Mouse (Mus musculus) lung, postnatal 14 days (tissue): ENCODE measurements at regions not wholly inside any gene's neighbourhood (a gene's known extent, or its start where the extent isn't known, plus 50 kb on each side); places are given as distances from the start of the nearest gene placed in this dataset.
"Not testable (repeated sequence)": the region's sequence is repeated elsewhere in the genome, so short reads cannot be mapped to it uniquely, and the experiment has no call there.

ENCODE experiments used
- DNase-seq: peaks from one replicate; pipeline ENCODE4 v3.0.0; 2021

DNA sequence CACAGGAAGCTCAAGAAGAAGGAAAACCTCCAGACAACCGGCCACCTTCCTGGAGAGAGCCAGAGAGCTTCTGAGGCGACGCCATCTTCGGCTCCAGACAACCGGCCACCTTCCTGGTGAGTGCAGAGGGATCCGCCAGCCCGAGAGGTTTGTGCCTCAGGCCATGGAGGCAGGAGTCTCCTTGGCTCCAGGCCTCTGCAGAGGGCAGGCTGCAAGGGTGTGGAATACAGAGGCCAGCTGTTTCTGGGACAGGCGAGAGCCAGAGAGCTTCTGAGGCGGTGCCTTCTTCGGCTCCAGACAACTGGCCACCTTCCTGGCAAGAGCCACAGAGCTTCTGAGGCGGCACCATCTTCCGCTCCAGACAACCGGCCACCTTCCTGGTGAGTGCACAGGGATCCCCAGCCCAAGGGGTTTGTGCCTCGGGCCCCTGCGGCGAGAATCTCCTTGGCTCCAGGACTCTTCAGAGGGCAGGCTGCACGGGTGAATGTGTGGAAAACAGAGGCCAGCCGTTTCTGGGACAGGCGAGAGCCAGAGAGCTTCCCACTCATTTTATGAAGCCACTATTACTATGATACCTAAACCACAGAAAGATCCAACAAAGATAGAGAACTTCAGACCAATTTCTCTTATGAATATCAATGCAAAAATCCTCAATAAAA, 441.4 kb downstream of the Arl6ip6 start:
- DNase-seq, result peak; percentile 1

- DNase-seq, result no peak
Measured at GRCm38 (mm10) chr2:53668599-53669372, 416.6 kb downstream of the Rprm start.

GRCm38 (mm10) chr2:53680350-53681011, 404.9 kb downstream of the Rprm start:
- DNase-seq, result no peak

DNA sequence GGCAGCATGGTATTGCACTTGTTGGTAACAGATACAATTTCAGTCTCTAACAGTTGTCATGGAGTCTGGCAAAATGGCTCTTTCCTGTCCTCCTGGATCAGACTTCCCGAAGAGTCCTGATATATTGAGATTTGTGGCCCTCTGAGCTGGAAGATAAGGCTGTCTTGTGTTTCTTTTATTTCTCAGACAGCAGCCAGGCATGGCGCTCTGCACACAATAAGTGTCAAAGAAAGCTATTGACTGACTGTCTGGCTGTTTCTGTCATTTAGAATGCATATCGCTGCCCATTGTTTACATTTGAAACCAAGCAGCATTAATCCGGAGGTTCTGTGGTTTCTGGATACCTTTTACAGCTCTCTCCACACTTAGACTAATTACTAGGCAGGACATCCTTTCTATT, 402.8 kb downstream of the Rprm start:
- DNase-seq, result no peak

DNA sequence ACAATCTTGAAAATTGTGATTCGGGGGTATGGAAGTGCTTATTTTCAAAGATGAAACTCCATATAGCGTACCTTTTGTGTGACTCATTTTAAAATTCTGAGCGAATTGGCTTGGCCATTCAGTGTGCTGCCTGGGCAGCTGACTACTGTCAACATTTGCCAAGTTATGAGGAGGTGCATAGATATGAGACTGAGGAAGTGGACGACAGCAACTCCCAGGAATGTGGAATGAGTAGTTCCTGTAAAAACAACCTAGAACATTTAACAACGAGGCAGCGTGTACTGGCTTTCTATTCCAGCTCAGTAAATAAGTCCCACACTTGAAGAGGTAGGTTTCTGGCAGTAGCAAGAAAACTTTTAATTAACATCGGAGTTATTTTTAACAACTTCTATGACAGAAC, 398.1 kb downstream of the Rprm start:
- DNase-seq, result peak; percentile 0

DNA sequence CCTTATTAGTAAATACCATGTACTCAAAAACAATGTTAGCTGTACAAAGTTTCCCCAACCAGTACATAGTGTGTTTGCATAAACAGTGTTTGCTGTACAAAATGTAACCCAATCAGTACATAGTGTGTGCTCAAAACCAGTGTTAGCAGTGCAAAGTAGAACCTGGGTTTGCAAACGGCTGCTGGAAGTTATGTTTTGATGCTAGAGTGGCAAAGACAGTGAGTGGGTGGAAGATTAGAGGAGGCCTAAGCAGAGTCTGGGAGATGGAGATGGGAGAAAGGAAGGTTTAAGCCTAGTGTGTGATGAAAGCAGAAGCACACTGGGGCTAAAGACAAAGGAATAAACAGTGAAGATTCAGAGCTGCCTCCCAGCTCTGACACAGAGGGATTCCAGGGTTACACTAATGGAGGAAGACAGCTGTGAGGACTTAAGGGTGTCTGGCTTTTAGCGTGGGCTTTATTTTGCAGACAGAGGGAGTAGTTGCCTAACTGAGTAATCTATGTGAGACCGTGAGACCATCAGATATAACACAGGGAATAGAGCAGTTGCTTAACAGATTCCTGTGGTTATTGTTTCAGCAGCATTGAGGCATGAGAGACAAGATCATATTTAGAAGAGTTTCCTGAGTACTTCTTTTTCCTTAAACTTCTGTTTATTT, 396.0 kb downstream of the Rprm start:
- DNase-seq, result no peak

GRCm38 (mm10) chr2:53691580-53692118, 393.7 kb downstream of the Rprm start:
- DNase-seq, result no peak

GRCm38 (mm10) chr2:53711213-53711612, 374.1 kb downstream of the Rprm start:
- no peak for DNase-seq

DNA sequence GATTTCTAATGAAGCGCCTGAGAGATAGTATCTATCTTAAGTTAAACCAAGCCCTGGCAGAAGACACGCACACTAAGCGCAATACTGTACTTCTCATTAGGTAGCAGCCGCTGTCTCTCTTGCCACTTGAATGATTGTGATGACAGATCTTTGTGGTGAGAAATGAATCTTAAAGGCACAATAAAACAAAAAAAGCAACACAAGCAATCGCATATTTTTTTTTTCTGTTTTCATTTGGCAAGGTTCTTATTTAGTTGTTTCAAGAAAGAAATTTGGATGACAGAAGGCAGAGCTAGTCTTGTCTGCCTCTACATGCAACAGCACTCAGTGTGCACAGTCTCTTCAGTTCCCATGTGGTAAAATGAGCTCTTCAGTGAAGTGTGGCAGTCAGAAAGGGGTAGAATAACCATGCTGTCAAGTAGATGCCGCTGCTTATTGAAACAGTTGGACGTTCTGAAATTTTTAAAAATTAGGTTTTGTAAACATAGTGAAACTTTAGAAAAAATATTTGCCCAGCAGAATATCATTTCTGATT, 372.2 kb downstream of the Rprm start:
- DNase-seq, result no peak

GRCm38 (mm10) chr2:53715017-53715416, 370.3 kb downstream of the Rprm start:
- no peak for DNase-seq

- no peak for DNase-seq
Measured at GRCm38 (mm10) chr2:53723231-53723630, 362.1 kb downstream of the Rprm start.

DNA sequence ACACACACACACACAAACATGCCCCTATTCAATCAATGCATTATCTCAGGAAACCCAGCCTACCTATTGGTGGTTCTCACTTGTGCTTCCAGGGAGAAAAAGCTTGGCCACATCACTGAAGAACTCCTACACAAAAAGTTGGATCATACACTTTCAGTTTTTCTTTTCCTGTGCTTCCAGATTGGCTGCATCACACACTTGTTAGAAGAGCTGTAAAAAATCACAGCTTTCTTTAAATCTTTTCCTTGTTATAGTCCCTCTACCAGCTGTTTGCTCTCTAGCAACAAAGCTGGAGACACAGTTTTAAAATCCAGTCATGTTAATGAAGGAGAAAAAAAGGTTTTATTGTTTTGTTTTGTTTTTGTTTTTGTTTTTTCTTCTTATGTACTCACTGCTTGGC, 356.7 kb downstream of the Rprm start:
- DNase-seq, result no peak

DNA sequence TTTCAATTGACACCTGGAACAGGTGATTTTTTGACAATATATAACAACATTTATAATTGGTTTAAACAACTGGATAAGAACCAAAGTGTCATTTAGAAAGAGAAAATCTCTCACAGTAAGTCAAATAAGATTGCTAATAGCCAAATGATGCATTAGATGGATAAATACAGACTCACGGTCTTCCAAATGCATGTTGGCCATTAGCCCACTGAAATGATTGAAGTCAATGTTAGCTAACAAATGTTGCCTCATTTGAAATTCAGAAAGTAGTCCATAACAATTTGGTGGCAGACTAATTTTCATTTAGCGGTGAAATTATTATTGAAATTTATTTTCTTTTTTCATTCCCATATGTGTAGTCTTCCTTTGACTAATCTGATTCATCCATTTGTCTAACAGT, 354.9 kb downstream of the Rprm start:
- DNase-seq, result no peak

- no peak for DNase-seq
Measured at GRCm38 (mm10) chr2:53763486-53763885, 321.9 kb downstream of the Rprm start.

DNA sequence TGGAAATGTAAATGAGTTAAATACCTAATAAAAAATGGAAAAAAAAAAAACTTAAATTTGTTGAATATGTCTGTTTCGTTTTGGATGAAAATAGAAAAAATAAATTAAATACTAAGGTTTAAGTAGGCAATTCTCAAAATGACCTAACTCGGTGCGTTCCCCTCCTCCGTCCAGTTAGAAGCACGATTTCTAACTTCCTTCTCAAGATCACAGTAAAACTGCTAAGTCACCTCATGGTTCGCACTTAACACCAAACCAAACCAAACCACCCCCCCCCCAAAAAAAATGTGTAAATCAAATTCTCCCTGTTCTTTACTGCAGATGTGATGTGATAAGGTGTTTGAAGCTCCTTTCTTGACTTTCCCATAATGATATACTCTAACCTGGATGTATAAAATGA, 303.3 kb downstream of the Rprm start:
- DNase-seq, result not testable (repeated sequence)

DNA sequence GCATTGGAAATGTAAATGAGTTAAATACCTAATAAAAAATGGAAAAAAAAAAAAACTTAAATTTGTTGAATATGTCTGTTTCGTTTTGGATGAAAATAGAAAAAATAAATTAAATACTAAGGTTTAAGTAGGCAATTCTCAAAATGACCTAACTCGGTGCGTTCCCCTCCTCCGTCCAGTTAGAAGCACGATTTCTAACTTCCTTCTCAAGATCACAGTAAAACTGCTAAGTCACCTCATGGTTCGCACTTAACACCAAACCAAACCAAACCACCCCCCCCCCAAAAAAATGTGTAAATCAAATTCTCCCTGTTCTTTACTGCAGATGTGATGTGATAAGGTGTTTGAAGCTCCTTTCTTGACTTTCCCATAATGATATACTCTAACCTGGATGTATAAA, 296.8 kb downstream of the Rprm start:
- DNase-seq, result not testable (repeated sequence)

GRCm38 (mm10) chr2:53796605-53797004, 288.7 kb downstream of the Rprm start:
- no peak for DNase-seq

- DNase-seq, result no peak
Measured at GRCm38 (mm10) chr2:53803666-53804065, 281.7 kb downstream of the Rprm start.

DNA sequence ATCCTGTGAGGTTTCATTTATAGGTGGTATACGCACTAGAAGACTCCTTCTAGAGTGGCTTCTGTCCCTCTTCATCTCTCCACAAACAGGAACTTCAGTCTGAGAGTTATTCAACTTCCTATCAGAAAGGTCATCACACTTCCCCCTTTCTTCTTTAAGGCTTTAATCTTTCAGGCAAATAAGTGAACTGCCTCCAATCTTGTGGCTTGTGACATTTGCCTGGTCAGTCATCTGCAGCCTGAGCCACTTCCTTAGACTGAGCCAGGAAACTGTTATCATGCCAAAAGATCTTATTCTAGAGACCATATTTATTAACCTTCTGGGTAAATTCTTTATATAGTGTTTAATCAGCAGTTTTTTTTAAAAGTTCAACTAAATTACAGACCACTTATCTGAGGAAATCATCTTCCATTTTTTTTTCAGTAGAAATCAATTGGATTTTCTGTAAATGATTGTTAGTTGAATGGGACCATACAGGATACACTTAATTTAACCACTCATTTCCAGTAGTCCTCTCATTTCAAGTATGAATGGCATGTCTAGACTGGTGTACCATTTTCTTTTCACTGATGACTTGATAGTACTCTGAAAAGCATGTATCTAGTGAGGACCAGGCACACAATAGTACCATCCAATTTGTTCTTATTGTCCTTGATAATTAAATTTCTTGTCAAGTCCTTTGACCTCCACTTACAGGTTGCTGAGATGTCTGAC, 234.4 kb downstream of the Rprm start:
- DNase-seq, result no peak
